Mouse (Mus musculus) spleen, adult 10 weeks (tissue): ENCODE measurements around the gene Capn10. TPM values are rescaled to one million over a fixed set of nuclear protein-coding genes. Genes with fewer than 3 reads are reported as not detected.

ENCODE experiments used
- polyA plus RNA-seq: library from polyadenylated mRNA; stranded (reverse); fragments of 350-450 nt; fragmentation: Illumina TruSeq; extraction: RNeasy Lipid Tissue Mini Kit (QIAGEN cat#74804); gene quantifications from one replicate; pipeline ENCODE4 v1.2.3, GENCODE M21; 2015; ENCODE audit warnings: low replicate concordance; ENCODE audit not compliant: insufficient read depth

Capn10 gene
- polyA plus RNA-seq: 7.0 TPM

DNA sequence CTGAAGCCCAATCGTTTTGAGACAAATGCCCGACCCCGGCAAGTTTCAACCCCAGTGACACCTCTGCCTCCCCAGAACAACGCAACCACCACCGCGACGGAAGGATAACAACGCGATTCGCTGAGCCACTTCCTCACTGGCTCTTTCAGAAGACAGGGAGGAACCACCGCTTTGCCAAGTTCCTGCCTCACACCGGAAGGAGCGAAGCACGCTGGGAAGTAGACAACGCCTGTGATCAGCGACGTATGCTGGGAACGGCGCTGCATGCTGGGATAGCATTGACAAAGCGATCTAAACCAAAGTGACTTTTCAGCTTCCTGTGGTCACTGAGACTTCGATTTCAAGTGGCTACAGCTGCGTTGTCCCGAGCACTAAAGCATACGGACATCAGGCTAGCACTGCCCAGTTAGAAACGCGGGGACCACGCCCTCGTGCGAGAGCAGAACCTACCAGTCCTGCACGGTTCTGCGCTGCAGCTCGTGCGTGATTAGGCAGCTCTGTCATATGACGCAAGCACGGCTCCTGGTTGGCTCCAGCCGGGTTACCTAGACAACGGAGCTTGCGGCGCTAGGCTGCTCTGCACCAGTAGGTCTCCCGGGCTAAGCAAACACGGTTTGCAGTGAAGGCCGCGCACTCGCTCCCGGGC is at the start of gene Capn10:
TSS of gene Capn10 (plus strand) at position 195 of the 646 bp plus-strand sequence.

GRCm38 (mm10) chr1:92902786-92903185 is 31.4 kb upstream of the Capn10 start, which contains the start of gene Ankmy1:
Gene Ankmy1 (minus strand): TSS chr1:92902906.

DNA sequence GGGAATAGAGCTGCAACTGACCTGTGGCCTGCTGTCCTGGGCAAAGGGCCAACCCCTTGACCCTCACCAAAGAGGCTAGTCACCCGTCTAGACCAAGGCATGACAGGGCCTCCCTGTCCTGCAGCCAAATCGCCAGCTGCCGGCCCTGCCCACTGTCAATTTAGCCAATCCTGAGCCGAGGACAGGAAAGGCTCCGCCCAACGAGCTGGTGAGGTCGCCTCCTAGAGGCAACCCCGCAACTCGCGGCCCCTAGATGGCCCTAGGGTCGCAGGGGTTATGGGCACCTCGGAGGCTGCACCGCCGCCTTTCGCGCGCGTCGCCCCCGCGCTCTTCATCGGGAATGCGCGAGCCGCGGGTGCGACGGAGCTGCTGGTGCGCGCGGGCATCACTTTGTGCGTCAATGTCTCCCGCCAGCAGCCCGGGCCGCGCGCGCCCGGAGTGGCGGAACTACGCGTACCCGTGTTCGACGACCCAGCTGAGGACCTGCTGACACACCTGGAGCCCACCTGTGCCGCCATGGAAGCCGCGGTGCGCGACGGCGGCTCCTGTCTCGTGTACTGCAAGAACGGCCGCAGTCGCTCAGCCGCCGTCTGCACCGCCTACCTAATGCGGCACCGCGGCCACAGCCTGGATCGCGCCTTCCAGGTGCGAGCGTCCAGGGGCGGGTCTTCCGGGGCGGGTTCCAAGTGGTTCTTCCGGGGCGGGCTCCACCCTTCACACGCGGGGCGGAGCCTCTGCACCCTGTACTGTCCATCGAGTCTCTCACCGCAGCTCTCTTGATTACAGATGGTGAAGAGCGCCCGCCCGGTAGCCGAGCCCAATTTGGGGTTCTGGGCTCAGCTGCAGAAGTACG is 27.2 kb upstream of the Capn10 start, which contains the start of gene Dusp28:
TSS of gene Dusp28 (plus strand) at position 203 of the 853 bp plus-strand sequence.

DNA sequence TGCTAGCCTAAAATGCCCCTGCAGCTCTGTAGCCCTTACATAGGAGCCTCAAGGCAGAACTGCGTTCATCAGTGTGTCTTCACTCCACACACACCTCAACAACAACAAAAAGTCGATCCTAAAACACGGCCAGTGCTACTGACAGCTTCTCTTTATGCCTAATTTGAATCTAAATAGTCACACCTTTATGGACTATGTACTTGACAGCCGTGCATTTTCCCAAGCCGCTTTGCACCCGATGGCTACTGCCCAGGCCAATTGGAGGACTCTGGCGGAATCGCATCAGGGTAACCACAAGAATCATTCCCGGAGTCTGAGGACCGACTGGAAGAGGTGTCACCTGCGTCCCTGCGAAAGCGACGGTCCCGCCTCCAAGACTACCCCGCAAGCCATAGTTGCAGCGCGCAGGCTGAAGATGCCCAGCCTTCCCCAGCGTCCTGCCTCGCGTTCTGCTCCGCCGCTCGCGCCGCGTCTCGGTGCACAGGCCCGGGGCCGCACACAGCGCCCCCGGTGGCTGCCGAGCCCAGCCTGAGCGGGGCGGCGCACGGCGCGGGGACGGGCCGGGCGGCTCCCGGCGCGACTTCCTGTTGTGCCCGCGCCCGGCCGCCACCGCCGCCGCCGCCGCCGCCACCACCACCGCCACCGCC is 23.8 kb upstream of the Capn10 start, which contains the start of gene Rnpepl1:
TSS of gene Rnpepl1 (plus strand) at position 545 of the 647 bp plus-strand sequence.

DNA sequence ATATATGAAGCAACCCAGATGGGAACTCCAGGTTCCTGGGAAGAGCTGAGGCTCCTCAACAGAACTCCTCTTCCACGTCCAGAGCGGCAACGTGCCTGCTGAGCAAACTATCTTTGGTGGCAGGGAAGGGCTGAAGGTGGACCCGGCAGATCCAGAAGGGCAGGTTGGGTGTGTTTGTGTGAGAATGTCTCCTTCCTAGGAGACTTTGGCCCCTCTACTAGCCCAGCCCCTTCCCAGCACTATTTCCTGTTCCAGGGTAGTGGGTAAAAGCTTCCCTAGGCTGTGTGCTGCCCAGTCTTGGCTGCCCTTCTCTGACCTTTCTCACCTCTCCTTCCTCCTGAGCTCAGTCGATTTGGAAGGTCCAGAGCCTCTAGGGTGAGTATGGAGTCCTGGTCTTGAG is 16.4 kb downstream of the Capn10 start, which contains the start of gene Gpr35:
TSS of gene Gpr35 (plus strand) at position 259 of the 400 bp plus-strand sequence.

Other genes with a start within 250 kb of the Capn10 start
- 1.6 TPM for gene Gpc1, start 102.7 kb upstream of the Capn10 start, polyA plus RNA-seq
- 0.46 TPM for gene Ankmy1, start 31.5 kb upstream of the Capn10 start, polyA plus RNA-seq
- gene Dusp28, start 27.4 kb upstream of the Capn10 start, polyA plus RNA-seq: 4.8 TPM
- gene Rnpepl1, start 23.6 kb upstream of the Capn10 start, polyA plus RNA-seq: 25.5 TPM
- gene Gpr35, start 16.5 kb downstream of the Capn10 start, polyA plus RNA-seq: 16.5 TPM
- not detected for gene Aqp12, start 72.0 kb downstream of the Capn10 start, polyA plus RNA-seq
- 0.26 TPM for gene Kif1a, start 167.6 kb downstream of the Capn10 start, polyA plus RNA-seq
- gene Agxt, start 200.9 kb downstream of the Capn10 start, polyA plus RNA-seq: not detected
- gene 2310007B03Rik, start 226.6 kb downstream of the Capn10 start, polyA plus RNA-seq: not detected
- 0.30 TPM for gene Crocc2, start 234.3 kb downstream of the Capn10 start, polyA plus RNA-seq